Mouse (Mus musculus) kidney, postnatal 10 days (tissue): Measurements from ENCODE around the gene Med15.

ENCODE experiments used
- DNase-seq: peaks from one replicate; pipeline ENCODE4 v3.0.0; 2021; ENCODE audit warnings: mixed read lengths

Med15 gene

GRCm38 (mm10) chr16:17732021-17732420 lies 670 bp downstream of the Med15 start:
- no peak for DNase-seq

- no peak for DNase-seq
Observed at GRCm38 (mm10) chr16:17729974-17730373, 2.7 kb downstream of the Med15 start.

- DNase-seq: peak; percentile 70
Observed at GRCm38 (mm10) chr16:17727179-17727861, 5.4 kb downstream of the Med15 start.

- DNase-seq: no peak
Observed at GRCm38 (mm10) chr16:17724448-17724847, 8.2 kb downstream of the Med15 start.

- DNase-seq: no peak
Observed at GRCm38 (mm10) chr16:17723325-17723626, 9.4 kb downstream of the Med15 start.

GRCm38 (mm10) chr16:17722461-17723324 lies 10.0 kb downstream of the Med15 start:
- DNase-seq: peak; percentile 93

- DNase-seq: peak; percentile 15
Observed at GRCm38 (mm10) chr16:17721822-17722460, 10.8 kb downstream of the Med15 start.

- no peak for DNase-seq
Observed at GRCm38 (mm10) chr16:17721114-17721808, 11.4 kb downstream of the Med15 start.

- no peak for DNase-seq
Observed at GRCm38 (mm10) chr16:17717791-17718190, 14.9 kb downstream of the Med15 start.

GRCm38 (mm10) chr16:17707541-17707940 lies 25.1 kb downstream of the Med15 start:
- DNase-seq: peak; percentile 20

GRCm38 (mm10) chr16:17701043-17701405 lies 31.7 kb downstream of the Med15 start:
- no peak for DNase-seq

GRCm38 (mm10) chr16:17700386-17701042 lies 32.2 kb downstream of the Med15 start:
- DNase-seq: no peak

GRCm38 (mm10) chr16:17694860-17695259 lies 37.8 kb downstream of the Med15 start:
- no peak for DNase-seq

- DNase-seq: no peak
Observed at GRCm38 (mm10) chr16:17669886-17670285, 62.8 kb downstream of the Med15 start.

- DNase-seq: no peak
Observed at GRCm38 (mm10) chr16:17665568-17665967, 67.1 kb downstream of the Med15 start.

- peak; percentile 35 for DNase-seq
Observed at GRCm38 (mm10) chr16:17656212-17656871, 76.3 kb downstream of the Med15 start.

- DNase-seq: no peak
Observed at GRCm38 (mm10) chr16:17654188-17654795, 78.4 kb downstream of the Med15 start.

- DNase-seq: no peak
Observed at GRCm38 (mm10) chr16:17653601-17654000, 79.1 kb downstream of the Med15 start.

GRCm38 (mm10) chr16:17652607-17653006 lies 80.1 kb downstream of the Med15 start:
- DNase-seq: no peak

- no peak for DNase-seq
Observed at GRCm38 (mm10) chr16:17650711-17651110, 82.0 kb downstream of the Med15 start.

GRCm38 (mm10) chr16:17649925-17650605 lies 82.6 kb downstream of the Med15 start:
- DNase-seq: no peak
